Mouse (Mus musculus) MEL (cell line): ENCODE results near the gene 1700003F12Rik. TPM values are rescaled to one million over a fixed set of nuclear protein-coding genes. Genes with fewer than 3 reads are reported as not detected.

Experiments
- DNase-seq: peaks from one replicate; pipeline ENCODE4 v3.0.0; 2011; ENCODE audit warnings: low read depth, low spot score
- H3K27ac ChIP-seq: 2 replicates; pipeline ENCODE4 v1.5.1; 2012; ENCODE audit warnings: low read depth, mild to moderate bottlenecking, control low read depth, low read length, moderate library complexity; ENCODE audit not compliant: control insufficient read depth
- H3K27me3 ChIP-seq, 2 experiments: fragments of 150-350 bp in 1 of 2; sonication (generic) in 1 of 2; 2 replicates each; pipeline ENCODE4 v1.6.1; 2012; ENCODE audit warnings: low read length in 2 of 2, mild to moderate bottlenecking in 2 of 2, improper control_type of control experiment in 1 of 2, moderate library complexity in 1 of 2; ENCODE audit not compliant: insufficient read depth in 2 of 2, control insufficient read depth in 1 of 2
- H3K36me3 ChIP-seq, 2 experiments: 2 replicates each; pipeline ENCODE4 v1.6.1; 2012 to 2014; ENCODE audit warnings: low read length in 2 of 2, improper control_type of control experiment in 1 of 2, inconsistent platforms in 1 of 2, mild to moderate bottlenecking in 1 of 2; ENCODE audit not compliant: insufficient read depth in 2 of 2, control insufficient read depth in 1 of 2
- H3K4me1 ChIP-seq, 2 experiments: fragments of 150-350 bp in 1 of 2; sonication (generic) in 1 of 2; 2 replicates each; pipeline ENCODE4 v1.6.1; 2012; ENCODE audit warnings: low read length in 2 of 2, improper control_type of control experiment in 1 of 2, mild to moderate bottlenecking in 1 of 2; ENCODE audit not compliant: insufficient read depth in 2 of 2, control insufficient read depth in 1 of 2
- H3K4me3 ChIP-seq, 2 experiments: fragments of 150-350 bp in 1 of 2; sonication (generic) in 1 of 2; 2 replicates each; pipeline ENCODE4 v1.5.1; 2012; ENCODE audit warnings: low read depth in 2 of 2, low read length in 2 of 2, mild to moderate bottlenecking in 2 of 2, moderate library complexity in 2 of 2, control low read depth in 1 of 2, improper control_type of control experiment in 1 of 2; ENCODE audit not compliant: control insufficient read depth in 1 of 2, insufficient read depth in 1 of 2
- H3K79me2 ChIP-seq: 2 replicates; pipeline ENCODE4 v1.6.1; 2012; ENCODE audit warnings: mild to moderate bottlenecking, low read length, moderate library complexity; ENCODE audit not compliant: control insufficient read depth, poor library complexity, insufficient read depth
- H3K9ac ChIP-seq: 2 replicates; pipeline ENCODE4 v1.6.1; 2012; ENCODE audit warnings: low read depth, mild to moderate bottlenecking, control low read depth, low read length, moderate library complexity; ENCODE audit not compliant: control insufficient read depth, poor library complexity, severe bottlenecking
- H3K9me3 ChIP-seq: fragments of 150-350 bp; sonication (generic); replicated peaks from 2 replicates; pipeline ENCODE4 v1.6.1; 2012; ENCODE audit warnings: mild to moderate bottlenecking, low read length, improper control_type of control experiment, moderate library complexity; ENCODE audit not compliant: insufficient read depth
- CHD1 ChIP-seq: IDR thresholded peaks from 2 replicates; pipeline ENCODE4 v1.6.1; 2012; ENCODE audit warnings: low read depth, mild to moderate bottlenecking, inconsistent platforms, low read length, improper control_type of control experiment
- CTCF ChIP-seq, 3 experiments: IDR thresholded peaks in 2 of 3; conservative IDR thresholded peaks in 1 of 3; 2 replicates each; pipeline ENCODE4 v1.5.1; 2011 to 2012; ENCODE audit warnings: low read length in 3 of 3, low read depth in 2 of 3, mild to moderate bottlenecking in 2 of 3, improper control_type of control experiment in 1 of 3, inconsistent platforms in 1 of 3, mixed read lengths in 1 of 3, moderate library complexity in 1 of 3; ENCODE audit not compliant: control insufficient read depth in 1 of 3, insufficient read depth in 1 of 3, poor library complexity in 1 of 3, severe bottlenecking in 1 of 3
- EP300 ChIP-seq, 2 experiments: IDR thresholded peaks; 2 replicates each; pipeline ENCODE4 v1.6.1; 2011; ENCODE audit warnings: improper control_type of control experiment in 2 of 2, low read length in 2 of 2, low read depth in 1 of 2, mild to moderate bottlenecking in 1 of 2
- GABPA ChIP-seq: IDR thresholded peaks from 2 replicates; pipeline ENCODE4 v1.6.1; 2012; ENCODE audit warnings: low read depth, mild to moderate bottlenecking, inconsistent platforms, low read length, improper control_type of control experiment, moderate library complexity
- MAZ ChIP-seq: IDR thresholded peaks from 2 replicates; pipeline ENCODE4 v1.6.1; 2012; ENCODE audit warnings: low read depth, mild to moderate bottlenecking, inconsistent platforms, low read length, improper control_type of control experiment
- POLR2AphosphoS2 ChIP-seq: IDR thresholded peaks from 2 replicates; pipeline ENCODE4 v1.6.1; 2011; ENCODE audit warnings: low read length, improper control_type of control experiment
- RAD21 ChIP-seq: IDR thresholded peaks from 2 replicates; pipeline ENCODE4 v1.6.1; 2011; ENCODE audit warnings: mild to moderate bottlenecking, low read depth, low read length, improper control_type of control experiment
- RCOR1 ChIP-seq: IDR thresholded peaks from 2 replicates; pipeline ENCODE4 v1.6.1; 2012; ENCODE audit warnings: low read depth, mild to moderate bottlenecking, inconsistent platforms, low read length, improper control_type of control experiment
- SMC3 ChIP-seq: IDR thresholded peaks from 2 replicates; pipeline ENCODE4 v1.6.1; 2011; ENCODE audit warnings: low read depth, low read length, improper control_type of control experiment
- TAL1 ChIP-seq: IDR thresholded peaks from 2 replicates; pipeline ENCODE4 v1.6.1; 2012; ENCODE audit warnings: mild to moderate bottlenecking, inconsistent platforms, low read length, moderate library complexity, mixed read lengths
- TBP ChIP-seq: IDR thresholded peaks from 2 replicates; pipeline ENCODE4 v1.8.0; 2011; ENCODE audit warnings: low read depth, low read length, improper control_type of control experiment
- TCF12 ChIP-seq: IDR thresholded peaks from 2 replicates; pipeline ENCODE4 v1.6.1; 2014; ENCODE audit warnings: low read depth, mild to moderate bottlenecking, inconsistent platforms, low read length, improper control_type of control experiment, moderate library complexity
- USF1 ChIP-seq: IDR thresholded peaks from 2 replicates; pipeline ENCODE4 v1.6.1; 2014; ENCODE audit warnings: low read depth, mild to moderate bottlenecking, inconsistent platforms, low read length, improper control_type of control experiment, moderate library complexity
- ZKSCAN1 ChIP-seq: IDR thresholded peaks from 2 replicates; pipeline ENCODE4 v1.6.1; 2012; ENCODE audit warnings: low read depth, mild to moderate bottlenecking, inconsistent platforms, low read length, improper control_type of control experiment, moderate library complexity
- polyA plus RNA-seq, 2 experiments: library from polyadenylated mRNA; stranded (reverse) in 1 of 2; unstranded in 1 of 2; fragments of >175 nt in 1 of 2; fragments of >200 nt in 1 of 2; gene quantifications; 2 replicates each; pipeline versions ENCODE4 v1.2.1 to v1.2.4; 2012; ENCODE audit warnings: low replicate concordance in 2 of 2, low read depth in 1 of 2; ENCODE audit not compliant: insufficient read length in 2 of 2, insufficient read depth in 1 of 2, missing spikeins in 1 of 2
- total RNA-seq: library from RNA; depleted of rRNA; stranded (reverse); fragments of 300-350 nt; gene quantifications from 2 replicates; pipeline ENCODE4 v1.2.3, GENCODE M21; 2012

1700003F12Rik gene
- total and polyA plus RNA-seq, 3 experiments, result 0.42 to 0.72 TPM; not detected in 1

DNA sequence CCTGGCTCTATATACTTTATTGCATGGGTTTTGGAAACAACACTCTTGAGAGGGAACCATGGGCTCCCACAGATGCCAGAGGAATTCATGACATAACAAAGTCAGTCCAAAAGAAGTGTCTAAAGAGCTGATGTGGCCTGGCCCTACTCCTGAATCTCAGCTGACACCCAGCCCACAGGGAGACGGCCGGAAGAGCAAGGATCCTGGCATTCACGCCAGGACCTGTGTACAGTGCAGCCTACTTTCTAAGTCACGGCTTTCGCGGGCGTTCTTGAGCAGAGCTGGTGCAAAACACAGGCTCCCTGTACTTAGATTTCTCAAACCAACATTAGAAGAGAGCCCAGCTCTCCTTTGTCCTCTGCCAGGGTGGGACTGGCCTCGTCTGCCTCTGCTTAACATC is 33.7 kb downstream of the 1700003F12Rik start:
- DNase-seq, result no peak
- Histone ChIP-seq H3K79me2 (no peaks in the 10 kb centered on the region), H3K36me3 (peaks cover 0 to 14% of the 10 kb centered on the region in 2 experiments; a peak in 2 of 4 replicates), H3K27ac (no peak overlapping the region), H3K4me3 (no peak overlapping the region), H3K9me3 (no peaks in the 10 kb centered on the region), H3K4me1 (peaks cover 12 to 16% of the 10 kb centered on the region in 2 experiments), H3K27me3 (no peaks in the 10 kb centered on the region)
- TF ChIP-seq TBP (no peak), POLR2AphosphoS2 (no peak), MAZ (no peak), EP300 (IDR thresholded peaks at IDR 0.05; ENCODE audit: low read depth in 1 of 2, low read length in 2 of 2) (no peak), CHD1 (no peak), USF1 (no peak), TAL1 (no peak), GABPA (no peak)
- TF ChIP-seq, all 39 proteins: peak for 0
- H3K9ac ChIP-seq, result no peak overlapping the region

DNA sequence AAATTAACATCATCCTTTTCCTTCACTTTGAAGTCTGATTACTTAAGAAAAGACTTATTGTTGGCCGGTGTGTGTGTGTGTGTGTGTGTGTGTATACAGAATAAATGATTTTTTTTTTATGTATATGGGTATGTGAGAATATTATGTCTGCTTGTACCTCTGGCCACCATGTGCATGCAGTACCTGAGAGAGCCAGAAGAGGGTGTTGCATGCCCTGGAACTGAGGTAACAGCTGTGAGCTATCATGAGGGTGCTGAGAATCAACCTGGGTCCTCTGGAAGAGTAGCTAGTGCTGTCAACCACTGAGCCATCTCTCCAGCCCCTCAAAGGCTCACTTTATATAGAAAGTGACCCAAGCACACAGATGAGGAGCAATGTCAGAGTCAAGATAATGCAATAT is 34.5 kb downstream of the 1700003F12Rik start:
- no peaks in the 10 kb centered on the region for H3K27me3 ChIP-seq
- peaks cover 0 to 14% of the 10 kb centered on the region in 2 experiments; a peak in 2 of 4 replicates for H3K36me3 ChIP-seq
- H3K79me2 ChIP-seq, result no peaks in the 10 kb centered on the region
- H3K4me3 ChIP-seq, result no peak overlapping the region
- H3K4me1 ChIP-seq, result peaks cover 12 to 16% of the 10 kb centered on the region in 2 experiments
- peak; percentile 52 for DNase-seq
- no peaks in the 10 kb centered on the region for H3K9me3 ChIP-seq
- H3K9ac ChIP-seq, result no peak overlapping the region
- TF ChIP-seq RCOR1 (no peak), CTCF (IDR thresholded peaks at IDR 0.05 in 2 of 3, conservative IDR thresholded peaks at IDR 0.05 in 1 of 3; ENCODE audit: control insufficient read depth in 1 of 3, insufficient read depth in 1 of 3, low read depth in 2 of 3, low read length in 3 of 3, poor library complexity in 1 of 3, severe bottlenecking in 1 of 3) (peak; percentile 37 to 40 (median 38)), RAD21 (peak; percentile 21), SMC3 (peak; percentile 11; the same call in 1 of the 2 replicates), TCF12 (no peak), ZKSCAN1 (no peak)
- H3K27ac ChIP-seq, result no peak overlapping the region
